Mouse (Mus musculus): ENCODE data around the gene Ndufa8.
A peak's percentile ranks its signal among the peaks of the same experiment; 100 is the strongest.

The Ndufa8 gene

GRCm38 (mm10) chr2:36040872-36041271 is 8.3 kb downstream of the Ndufa8 start:
- no peak for DNase-seq

GRCm38 (mm10) chr2:36039297-36039985 is 9.8 kb downstream of the Ndufa8 start:
- no peak for DNase-seq

DNA sequence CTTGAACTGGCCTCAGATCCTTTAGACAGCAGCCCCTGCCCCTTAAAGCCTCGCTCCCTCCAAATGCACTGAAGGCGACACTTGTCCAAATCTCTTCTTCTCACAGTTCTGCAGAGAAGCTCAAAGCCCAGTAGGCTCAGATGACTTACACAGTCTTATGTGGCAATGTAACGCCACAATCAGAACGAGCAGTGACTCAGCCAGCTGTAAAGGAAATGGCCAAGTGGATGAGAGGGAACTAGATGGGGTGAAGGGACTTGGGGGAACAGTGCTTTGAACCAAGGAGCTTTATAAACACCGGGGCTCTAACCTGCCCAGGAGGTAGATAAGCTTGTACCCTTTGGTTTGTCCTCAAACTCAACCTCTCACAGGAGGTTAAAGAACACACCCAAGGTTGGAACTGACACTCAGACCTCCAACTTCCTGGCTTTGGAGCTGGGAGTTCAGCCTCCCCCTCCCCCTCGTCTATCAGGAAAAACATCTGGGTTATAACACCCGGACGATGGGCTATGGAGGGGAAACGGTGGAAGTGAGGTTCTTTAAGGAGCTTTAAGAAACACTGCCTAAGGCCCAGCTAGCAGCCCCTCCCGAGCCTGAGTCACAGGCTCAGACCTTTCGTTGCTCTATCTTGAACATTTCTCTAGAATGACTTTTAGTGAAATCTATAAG is 13.7 kb downstream of the Ndufa8 start:
- DNase-seq, result no peak

- DNase-seq, result no peak
Observed at GRCm38 (mm10) chr2:36034898-36035297, 14.3 kb downstream of the Ndufa8 start.

GRCm38 (mm10) chr2:36033966-36034365 is 15.2 kb downstream of the Ndufa8 start:
- DNase-seq, result no peak

DNA sequence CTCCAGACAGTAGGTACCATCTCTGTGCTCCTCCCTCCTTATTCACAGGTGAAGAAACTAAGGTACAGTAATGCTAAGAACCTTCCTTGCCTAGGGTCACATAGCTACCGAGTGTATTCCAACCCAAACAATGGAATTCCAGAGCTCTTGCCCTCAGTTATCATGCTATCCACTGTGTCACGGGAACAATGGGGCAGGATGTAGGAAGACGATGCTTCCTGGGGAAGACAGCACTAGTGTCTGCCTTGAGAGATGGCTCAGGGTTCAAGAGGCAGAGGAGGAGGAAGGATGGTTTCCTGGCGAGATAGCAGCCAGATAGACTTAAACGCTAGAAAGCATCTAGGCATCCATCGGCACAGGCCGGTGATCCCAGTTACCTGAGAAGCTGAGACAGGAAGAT is 16.3 kb downstream of the Ndufa8 start:
- no peak for DNase-seq

GRCm38 (mm10) chr2:36023291-36023690 is 25.9 kb downstream of the Ndufa8 start:
- no peak for DNase-seq

DNA sequence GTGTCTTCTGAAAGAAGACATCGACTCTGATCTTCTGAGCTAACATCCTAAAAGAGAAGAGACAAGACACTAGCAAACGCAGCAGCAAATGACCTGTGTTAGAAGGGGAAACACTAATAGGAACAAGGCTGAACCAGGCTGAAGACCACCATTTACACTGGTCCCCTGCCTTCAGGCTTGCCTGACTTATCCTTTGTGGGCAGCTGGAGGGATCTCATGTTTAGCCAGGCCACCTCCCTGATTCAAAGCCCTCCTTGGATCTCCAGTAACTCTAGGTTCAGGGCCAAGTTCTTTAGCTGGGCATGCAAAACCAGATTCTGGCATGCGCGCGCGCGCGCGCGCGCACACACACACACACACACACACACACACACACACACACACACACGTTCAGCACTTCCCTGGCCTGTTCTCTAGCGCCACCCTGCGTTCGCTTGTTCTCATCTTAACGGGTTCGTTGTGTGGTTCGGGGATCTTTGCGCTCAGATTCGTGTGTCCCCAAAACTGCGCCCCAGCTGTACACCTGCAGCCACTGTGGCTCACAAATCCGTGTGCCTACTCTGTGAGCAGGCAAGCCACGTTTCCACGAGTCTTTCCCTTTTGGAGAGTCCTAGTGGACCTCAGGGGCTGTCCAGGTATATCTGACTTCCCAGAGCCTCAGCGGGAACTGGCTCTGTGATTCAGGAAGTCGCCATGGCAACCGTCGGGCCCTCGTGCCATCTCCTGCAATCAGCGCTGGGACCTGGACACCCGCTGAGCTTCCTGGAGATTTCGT is 27.6 kb downstream of the Ndufa8 start:
- peak; percentile 52 for DNase-seq

DNA sequence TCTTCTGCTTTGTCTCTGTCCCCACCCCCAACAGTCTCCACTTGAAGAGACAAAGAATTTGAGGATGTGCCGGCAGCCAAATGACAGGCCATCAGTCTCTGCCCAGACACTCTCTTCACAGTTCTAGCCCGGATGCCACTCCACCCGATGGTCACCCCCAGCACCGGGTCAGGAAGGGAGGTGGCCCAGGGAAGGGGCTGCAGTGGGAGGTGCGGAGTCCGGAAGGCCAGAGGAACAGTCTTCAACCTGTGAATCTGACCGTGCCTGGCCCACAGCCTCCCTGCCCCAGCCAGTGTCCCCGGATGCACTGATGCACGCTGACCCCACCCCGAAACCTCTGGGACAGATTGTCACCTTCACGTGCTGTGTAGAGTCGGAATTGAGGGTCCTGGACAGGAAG is 36.2 kb downstream of the Ndufa8 start:
- no peak for DNase-seq

DNA sequence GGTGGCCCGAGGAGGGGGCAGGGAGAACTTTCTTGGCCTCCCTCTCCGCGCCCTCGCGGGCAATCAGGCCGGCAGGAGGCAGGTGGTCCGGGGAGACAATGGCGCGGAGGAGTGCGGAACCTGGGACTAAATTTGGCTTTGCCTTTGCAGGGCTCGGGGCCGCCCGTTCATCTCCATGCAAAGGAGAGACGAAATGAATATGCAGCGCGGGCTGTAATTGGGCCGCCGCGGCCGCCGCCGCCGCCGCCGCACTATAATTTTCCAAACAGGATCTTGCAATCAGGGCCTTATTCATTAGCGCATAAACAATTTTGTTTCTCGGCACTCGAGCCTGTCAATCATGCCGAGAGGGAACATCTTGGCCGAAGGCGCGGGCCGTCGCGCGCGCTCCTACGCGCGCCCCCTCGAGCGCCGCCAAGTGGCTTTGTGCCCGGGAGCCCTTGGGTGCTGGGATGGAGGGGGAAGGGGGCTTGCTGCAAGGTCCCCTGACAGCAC is 37.8 kb downstream of the Ndufa8 start:
- no peak for DNase-seq

- no peak for DNase-seq
Observed at GRCm38 (mm10) chr2:36010579-36010978, 38.6 kb downstream of the Ndufa8 start.

DNA sequence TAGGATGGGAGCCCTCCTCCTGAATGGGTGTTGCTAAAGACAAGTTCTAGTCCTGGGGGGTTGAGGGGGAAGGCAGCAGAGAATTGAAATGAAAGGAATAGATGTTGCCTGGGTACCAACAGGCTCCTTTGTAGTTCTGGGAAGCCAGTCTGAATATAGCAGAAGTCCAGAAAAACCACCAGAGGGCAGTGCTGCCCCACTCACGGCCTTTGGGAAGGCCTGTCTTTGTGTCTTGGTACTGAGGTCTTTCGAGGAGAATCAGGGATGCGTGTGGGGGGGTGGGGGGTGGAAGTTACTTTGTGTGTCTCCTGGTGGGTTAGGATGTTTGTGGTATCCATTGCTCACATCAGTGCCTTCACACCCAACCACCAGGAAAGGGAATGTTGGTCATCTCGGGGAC is 39.8 kb downstream of the Ndufa8 start:
- DNase-seq, result peak; percentile 56

DNA sequence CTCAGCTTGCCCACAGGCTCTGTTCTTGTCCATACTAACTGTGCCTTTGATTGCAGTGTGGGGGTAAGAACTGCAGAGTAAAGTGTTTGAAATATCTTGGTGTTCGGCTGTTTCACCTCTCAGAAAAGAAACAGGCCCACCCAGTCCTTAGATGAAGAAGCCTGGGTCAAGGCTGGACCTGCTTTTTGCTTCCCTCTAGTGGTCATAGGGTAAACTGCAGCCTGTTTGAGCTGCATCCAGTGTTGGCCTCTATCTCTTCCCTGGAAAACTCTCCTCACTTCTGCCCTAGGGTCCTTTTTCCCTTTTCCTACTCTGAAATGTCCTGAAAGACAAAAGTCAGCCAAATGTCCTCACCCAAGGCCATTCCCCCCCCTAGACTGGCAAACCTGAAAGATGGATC is 41.1 kb downstream of the Ndufa8 start:
- DNase-seq, result peak; percentile 27

DNA sequence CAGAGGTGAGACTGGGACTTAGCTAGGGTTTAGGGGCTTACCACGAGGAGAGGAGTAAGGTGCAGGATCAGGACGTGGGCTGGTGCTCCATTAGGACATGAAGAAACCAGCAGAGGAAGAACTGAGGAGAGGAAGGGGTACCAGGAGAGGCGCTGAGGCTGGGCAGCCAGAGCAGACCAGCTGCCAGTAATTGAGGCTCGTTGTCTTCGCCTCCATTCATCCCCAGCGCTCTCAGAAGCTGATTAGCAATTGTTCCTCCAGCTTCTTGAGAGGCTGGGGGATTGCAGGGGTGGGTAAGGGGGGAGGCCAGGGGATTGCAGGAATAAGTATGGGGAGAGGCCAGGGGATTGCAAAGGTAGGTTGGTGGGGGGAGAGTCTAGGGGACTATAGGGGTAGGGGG is 47.0 kb downstream of the Ndufa8 start:
- DNase-seq, result no peak

- DNase-seq, result no peak
Observed at GRCm38 (mm10) chr2:36000390-36000789, 48.8 kb downstream of the Ndufa8 start.

GRCm38 (mm10) chr2:35999212-35999611 is 50.0 kb downstream of the Ndufa8 start:
- DNase-seq, result no peak

DNA sequence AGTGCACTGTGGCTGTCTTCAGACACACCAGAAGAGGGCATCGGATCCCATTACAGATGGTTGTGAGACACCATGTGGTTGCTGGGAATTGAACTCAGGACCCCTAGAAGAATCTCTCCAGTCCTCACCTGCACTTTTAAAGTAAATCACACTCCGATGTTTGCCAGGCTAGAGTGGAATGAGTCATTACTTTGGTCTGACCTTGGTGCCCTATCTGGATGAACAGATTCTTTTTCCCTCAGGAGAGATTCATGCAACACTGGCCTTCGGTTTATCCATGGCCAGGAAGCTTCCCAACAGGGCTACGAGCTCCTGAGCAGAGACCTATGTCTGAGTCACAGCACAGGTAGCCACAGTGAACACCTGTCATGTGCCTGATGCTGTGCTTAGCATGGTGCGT is 50.8 kb downstream of the Ndufa8 start:
- DNase-seq, result no peak

- DNase-seq, result no peak
Observed at GRCm38 (mm10) chr2:35996753-35997152, 52.5 kb downstream of the Ndufa8 start.

- no peak for DNase-seq
Observed at GRCm38 (mm10) chr2:35994303-35994702, 54.9 kb downstream of the Ndufa8 start.

DNA sequence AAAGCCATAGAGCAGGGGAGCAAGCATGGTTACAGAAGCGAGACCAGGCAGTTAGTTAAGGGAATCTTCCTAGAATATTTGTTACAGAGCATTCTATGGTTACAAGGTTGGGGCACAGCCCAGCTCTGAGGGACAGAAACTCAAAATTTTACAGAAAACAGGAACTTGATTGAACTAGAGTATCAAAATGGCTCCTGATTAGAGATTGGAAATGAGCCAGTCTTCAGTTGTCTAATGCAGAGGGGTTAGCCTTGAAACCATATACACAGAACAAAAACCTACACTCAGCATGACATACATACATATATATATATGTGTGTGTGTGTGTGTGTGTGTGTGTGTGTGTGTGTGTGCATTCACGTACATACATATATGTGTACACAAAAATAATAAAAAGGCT is 55.7 kb downstream of the Ndufa8 start:
- DNase-seq, result no peak

DNA sequence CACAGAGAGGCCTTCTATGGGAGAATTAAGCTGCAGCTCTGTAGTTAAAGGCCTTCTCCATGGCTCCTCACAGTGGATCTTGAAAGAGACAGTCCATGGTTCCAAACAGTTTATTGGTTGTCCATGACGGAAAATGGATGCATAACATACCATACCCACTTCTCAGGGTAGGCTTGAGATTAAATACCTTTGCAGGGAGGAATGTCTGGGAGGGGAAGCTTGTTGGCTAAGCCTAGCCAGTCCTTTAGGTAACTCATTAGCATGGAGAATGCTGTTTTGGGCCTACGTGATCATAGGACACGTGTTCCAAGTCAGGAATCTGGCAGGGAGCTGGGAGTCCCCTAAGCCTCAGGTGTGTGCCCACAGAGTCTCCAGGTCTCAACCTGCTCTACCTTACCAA is 56.9 kb downstream of the Ndufa8 start:
- DNase-seq, result no peak
